Mouse (Mus musculus) c-Kit-positive CD71-positive TER-119-negative erythroid progenitor cells, embryonic 14.5 days (primary cell): ENCODE measurements at regions not wholly inside any gene's neighbourhood (a gene's known extent, or its start where the extent isn't known, plus 50 kb on each side); places are given as distances from the start of the nearest gene placed in this dataset.

ENCODE experiments used
- DNase-seq: peaks from one replicate; pipeline ENCODE4 v3.0.0-alpha.2; 2013; ENCODE audit warnings: low read depth

DNA sequence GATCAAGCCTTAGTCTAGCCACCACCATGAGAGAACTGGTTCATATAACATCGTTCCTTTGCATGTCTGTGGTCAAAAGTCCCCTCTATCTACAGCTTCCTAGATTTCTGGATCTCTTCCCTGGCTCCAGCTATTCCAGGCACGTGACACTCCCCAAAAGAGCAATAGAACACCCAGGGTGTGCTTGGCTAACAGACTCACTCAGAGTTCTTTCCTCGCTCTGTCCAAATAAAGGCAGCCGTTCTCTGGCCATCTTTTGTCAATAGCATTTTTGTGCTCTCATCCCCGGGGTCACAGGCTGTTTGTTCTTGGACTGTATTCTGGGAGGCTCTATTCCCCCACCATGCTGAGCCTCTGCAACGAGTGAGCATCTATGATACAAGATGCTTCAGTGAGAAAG lies 87.3 kb upstream of the Nckap5 start:
- DNase-seq, result no peak

DNA sequence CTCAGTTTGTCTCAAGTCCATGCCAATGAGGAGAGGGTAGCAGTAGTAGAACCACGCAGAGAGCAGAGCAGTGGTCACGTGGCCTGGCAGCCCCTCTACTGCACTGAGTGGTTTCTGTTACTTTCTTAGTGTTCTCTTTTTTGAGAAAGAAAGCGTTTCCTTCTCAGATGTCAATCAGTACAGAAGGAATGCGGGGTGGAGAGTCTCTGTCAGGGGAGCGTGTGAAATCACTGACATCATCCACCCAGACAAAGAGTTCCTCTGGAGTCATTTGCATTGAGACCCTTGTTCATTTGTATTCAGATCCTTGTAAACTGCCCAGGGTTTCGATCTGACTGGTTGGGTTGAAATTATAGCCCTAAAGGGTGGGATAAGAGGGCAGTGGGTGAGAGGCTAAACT lies 85.8 kb upstream of the Nckap5 start:
- no peak for DNase-seq

- DNase-seq, result no peak
Measured at GRCm38 (mm10) chr1:126911277-126912060, 80.9 kb upstream of the Nckap5 start.

DNA sequence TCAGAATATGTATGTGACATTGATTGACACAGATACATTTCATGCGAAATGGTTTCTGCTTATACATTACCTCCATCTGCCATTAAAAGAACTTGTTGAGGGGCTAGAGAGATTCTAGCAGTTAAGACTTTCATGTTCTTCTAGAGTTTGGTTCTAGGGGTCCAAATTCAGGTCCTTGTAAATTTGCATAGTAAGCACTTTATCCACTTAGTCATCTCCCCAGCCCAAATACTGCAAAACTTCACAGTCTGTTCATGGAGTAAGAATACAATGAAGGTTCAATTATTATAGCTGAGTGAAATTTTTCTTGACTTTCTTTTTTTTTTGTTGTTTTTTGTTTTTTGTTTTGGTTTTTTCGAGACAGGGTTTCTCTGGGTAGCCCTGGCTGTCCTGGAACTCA lies 76.8 kb upstream of the Nckap5 start:
- DNase-seq, result no peak

DNA sequence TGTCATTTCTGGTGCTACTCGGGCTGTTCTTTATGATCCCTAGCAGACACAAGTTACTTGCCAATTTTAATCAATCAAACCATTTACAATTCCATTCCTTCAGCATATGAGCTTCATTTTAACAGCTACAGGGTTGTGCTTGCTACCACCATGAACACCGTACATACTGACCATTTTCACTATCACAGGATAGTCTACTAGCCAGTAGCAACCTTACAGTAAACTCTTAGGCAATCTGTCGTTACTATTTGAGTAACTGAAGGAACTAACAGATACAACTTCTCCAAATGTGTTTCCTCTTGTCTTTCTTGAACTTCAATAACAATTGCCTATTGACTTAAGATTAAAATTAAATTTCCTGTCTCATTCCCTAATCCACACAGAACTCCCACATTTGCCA lies 67.9 kb upstream of the Nckap5 start:
- DNase-seq, result no peak

DNA sequence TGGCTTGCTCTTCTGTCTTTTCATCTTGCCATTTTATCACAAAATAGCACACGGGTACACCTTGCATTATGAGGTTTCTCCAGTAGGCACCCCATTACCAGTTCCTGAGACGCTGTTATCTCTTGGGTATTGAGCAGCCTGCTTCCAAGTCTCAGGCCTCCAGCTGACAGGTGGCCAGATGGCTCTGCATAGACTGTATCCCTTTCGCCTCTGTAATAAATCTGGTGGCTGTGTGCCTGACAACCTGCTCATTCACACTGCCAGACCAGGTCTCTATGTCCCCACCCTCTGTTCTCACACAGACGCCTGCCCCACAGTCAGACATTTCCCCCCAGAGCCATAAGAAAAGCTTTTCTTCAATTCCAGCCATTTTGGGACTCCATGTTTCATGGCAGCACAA lies 66.3 kb upstream of the Nckap5 start:
- no peak for DNase-seq

DNA sequence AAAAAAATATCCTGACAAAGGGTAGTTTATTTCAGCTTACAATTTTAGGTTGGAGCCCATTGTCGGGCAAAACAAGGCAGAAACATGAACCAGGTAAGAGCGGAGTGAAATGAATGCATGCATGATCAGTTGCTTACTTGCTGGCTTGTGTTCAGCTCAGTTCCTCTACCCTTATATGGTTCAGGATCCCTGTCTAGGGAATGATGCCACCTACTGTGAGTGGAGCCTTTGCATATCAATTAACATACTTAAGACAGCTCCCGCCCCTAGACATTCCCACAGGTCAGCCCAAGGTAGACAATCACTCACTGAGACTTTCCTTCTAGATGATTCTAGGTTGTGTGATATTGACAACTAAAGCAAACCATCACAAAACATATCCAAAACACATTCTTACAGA lies 50.2 kb upstream of the Nckap5 start:
- DNase-seq, result no peak
